Mouse (Mus musculus): ENCODE results near the gene Olfr288.

Olfr288 gene

GRCm38 (mm10) chr15:98195442-98195841 lies at the start of gene Olfr288:
Olfr288 (minus strand) TSS chr15:98195542.
- no peak for DNase-seq

DNA sequence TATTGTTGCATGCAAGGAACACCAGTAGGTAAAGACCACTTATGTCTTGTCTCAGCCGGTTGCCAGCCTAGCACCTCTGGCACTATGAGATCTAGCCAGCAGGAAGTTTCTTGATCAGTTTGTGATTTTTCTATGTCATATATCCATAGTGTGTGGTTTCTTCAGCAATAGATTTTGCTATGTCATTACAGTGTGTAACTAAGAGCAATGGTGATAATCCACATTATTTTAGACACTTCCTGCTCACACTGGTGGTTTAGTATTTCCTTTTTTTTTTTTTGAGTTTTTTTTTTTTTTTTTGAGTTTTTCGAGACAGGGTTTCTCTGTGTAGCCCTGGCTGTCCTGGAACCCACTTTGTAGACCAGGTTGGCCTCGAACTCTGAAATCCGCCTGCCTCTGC lies 40.1 kb upstream of the Olfr288 start:
- no peak for DNase-seq

- DNase-seq, result no peak
Observed at GRCm38 (mm10) chr15:98234350-98234749, 39.0 kb upstream of the Olfr288 start, which contains the start of gene Olfr286. Olfr286 (minus strand) TSS chr15:98234450.

DNA sequence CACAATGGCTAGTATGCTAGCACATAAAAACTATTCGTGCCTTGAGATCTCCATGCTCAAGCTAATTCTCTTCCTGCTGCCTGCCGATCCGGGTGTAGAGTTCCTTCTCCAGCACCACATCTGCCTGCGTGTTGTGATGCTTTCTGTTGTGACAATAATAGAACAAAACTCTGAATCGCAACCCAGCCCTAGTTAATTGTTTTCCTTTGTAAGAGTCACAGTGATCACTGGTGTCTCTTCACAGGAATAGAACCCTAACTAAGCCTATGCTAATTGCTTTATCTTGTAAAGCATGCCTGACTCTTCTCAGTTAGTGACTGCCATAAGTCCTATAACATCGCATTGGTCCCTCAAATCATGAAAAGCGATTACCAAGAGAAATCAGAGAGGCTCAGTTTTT lies 30.8 kb upstream of the Olfr288 start:
- no peak for DNase-seq

GRCm38 (mm10) chr15:98225610-98226009 lies 30.3 kb upstream of the Olfr288 start:
- no peak for DNase-seq

- DNase-seq, result no peak
Observed at GRCm38 (mm10) chr15:98222377-98222776, 27.0 kb upstream of the Olfr288 start.

GRCm38 (mm10) chr15:98220877-98221276 lies 25.5 kb upstream of the Olfr288 start, which contains the start of the genes Gm44579 and Olfr287:
Gm44579 (minus strand) TSS chr15:98220977.
Olfr287 (minus strand) TSS chr15:98221056.
- DNase-seq, result peak; percentile 9

DNA sequence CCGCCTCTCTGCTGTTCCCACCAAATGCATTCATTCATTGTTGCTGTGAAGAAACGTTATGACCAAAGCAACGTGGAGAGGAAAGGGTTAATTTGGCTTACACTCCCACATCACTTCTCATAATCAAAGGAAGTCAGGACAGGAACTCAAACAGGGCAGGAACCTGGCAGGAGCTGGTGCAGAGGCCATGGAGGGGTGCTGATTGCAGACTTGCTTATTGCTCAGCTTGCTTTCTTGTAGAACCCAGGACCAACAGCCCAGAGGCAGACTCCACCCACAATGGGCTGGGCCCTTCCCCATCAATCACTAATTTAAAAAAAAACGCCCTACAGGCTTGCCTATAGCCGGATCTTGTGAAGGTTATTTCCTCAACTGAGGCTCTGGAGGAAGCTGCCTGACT lies 18.8 kb upstream of the Olfr288 start:
- no peak for DNase-seq

DNA sequence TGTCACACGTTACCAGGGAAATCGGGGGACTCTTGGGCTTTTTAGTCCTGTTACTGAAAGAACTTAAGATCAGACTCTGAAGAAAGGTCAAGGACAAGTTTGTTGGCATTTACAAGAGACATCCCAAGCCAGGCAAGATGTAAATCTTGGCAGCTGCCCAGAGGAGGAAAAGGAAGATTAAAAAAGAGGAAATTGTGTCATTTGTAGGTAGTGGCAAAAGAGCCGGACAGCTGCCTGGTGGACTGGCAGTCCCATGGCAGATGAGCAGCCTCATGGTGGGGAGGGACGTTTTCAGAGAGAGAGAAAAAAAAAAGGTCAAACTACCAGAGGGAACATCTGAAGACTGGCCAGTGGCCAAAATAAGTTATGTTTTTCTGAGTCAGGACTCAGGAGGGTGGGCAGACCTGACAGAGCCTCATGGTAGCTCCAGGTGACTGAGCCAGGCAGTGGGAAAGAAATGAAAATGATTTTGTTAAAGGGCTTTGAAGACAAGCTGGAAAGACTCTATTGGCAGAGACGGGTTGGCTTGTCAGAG lies 18.1 kb upstream of the Olfr288 start:
- no peak for DNase-seq

DNA sequence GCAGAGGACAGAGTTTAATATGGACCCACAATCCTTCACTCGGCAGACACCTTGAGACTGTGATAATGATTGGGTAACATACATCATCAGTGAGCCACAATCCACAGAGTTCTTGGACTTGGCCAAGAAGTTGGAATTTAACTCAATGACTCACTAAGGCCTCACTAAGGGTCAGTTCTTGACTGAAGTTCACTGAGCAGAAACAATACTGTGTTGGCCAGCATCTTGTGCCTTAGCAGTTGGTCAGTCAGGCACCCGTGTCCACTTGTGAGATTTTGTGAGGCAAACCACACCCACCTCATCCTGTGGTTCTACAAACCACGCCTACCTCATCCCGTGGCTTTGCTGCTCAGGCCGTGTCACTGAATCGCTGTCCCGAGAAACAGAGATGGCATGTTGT lies 14.3 kb upstream of the Olfr288 start:
- no peak for DNase-seq

DNA sequence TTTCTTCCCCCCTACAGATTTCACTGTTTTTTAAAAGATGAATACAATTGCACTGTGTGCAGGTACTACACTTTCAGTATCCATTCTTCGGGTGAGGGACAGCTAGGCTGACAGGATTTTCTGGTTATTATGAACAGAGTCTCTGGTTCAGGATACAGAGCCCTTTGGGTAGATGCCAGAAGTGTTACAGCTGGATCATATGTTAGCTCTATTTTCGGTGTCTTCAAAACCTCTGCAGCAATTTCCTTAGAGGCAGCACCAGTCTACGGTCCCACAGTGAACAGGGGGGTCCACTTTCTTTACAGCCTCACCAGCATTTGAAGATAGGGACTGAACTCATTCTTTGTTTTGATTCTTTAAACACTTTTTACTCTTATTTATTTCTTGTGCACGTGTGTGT lies 10.9 kb downstream of the Olfr288 start:
- no peak for DNase-seq

DNA sequence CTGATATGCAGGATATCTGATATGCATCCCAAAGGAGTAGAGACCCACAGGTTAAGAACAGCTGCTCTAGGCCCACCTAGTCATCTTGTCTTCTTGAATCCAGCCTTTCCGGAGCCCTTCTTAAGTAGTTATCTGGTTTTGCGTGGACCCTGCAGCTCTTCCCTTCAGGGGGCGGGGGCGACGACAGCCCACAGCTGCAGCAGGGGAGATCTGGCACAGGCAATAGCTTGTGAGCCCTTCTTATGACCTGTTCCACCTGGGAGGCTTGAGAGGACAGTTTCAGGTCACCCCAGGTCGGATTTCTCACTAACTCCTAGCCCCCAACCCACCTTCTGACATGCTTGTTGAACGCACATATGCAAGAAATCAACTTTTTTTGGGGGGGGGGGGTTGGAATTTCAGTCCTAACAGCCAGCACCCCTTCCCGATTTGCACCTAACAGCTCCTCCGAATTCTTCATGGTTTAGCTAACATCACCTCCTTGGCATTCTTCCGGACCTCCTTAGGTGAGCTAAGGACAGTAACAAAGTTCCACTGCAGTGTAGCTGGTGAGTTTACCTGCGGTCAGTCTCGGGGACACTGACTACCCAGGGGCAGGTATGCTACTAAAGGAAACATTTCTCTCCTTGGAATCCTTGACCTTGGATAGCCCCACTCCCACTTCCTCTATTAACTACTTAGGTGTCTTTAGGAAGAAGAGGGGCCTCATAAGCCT lies 13.3 kb downstream of the Olfr288 start:
- no peak for DNase-seq

GRCm38 (mm10) chr15:98181132-98181711 lies 14.1 kb downstream of the Olfr288 start:
- DNase-seq, result peak; percentile 97

GRCm38 (mm10) chr15:98180567-98181131 lies 14.7 kb downstream of the Olfr288 start:
- DNase-seq, result no peak

- no peak for DNase-seq
Observed at GRCm38 (mm10) chr15:98177320-98177719, 18.0 kb downstream of the Olfr288 start.

DNA sequence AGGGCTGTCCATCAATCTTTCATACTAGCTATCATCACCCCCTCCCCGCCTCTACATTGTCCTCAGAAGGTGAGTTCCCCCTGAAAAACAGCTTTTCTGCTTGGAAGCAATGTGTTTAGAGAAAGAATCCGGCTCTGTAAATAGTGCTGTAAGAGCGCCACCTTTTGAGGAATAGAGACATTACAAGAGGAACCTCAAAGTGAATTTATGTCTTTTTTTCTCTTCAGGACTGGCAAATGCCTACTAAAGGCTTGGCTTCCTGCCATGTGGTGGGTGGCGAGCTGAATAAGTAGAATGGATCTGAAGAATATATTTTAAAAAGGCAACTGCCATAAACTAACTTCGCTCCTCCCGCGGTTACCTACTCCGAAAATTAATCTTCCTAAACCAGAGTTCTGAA lies 21.5 kb downstream of the Olfr288 start:
- peak; percentile 87 for DNase-seq

GRCm38 (mm10) chr15:98172113-98172512 lies 23.2 kb downstream of the Olfr288 start:
- no peak for DNase-seq

GRCm38 (mm10) chr15:98170917-98171316 lies 24.4 kb downstream of the Olfr288 start:
- DNase-seq, result no peak

GRCm38 (mm10) chr15:98170365-98170764 lies 25.0 kb downstream of the Olfr288 start:
- DNase-seq, result peak; percentile 82

DNA sequence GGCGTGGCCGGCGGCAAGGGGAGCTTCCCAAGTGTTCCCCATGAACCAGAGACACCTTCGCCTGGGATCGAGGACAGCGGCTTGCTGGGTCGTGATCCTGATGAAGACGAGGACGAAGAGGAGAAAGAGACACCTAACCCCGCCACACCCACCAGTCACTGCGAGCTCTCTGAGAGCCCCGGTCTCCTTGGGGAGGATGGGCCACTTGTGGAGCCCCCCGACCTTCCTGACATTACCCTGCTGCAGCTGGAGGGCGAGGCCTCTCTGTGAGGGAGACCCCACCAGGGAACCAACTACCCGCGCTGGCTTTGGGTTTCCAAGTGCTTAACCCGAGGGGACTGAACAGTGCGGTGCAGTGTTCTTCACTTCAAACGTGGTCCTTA lies 26.7 kb downstream of the Olfr288 start:
- DNase-seq, result no peak

DNA sequence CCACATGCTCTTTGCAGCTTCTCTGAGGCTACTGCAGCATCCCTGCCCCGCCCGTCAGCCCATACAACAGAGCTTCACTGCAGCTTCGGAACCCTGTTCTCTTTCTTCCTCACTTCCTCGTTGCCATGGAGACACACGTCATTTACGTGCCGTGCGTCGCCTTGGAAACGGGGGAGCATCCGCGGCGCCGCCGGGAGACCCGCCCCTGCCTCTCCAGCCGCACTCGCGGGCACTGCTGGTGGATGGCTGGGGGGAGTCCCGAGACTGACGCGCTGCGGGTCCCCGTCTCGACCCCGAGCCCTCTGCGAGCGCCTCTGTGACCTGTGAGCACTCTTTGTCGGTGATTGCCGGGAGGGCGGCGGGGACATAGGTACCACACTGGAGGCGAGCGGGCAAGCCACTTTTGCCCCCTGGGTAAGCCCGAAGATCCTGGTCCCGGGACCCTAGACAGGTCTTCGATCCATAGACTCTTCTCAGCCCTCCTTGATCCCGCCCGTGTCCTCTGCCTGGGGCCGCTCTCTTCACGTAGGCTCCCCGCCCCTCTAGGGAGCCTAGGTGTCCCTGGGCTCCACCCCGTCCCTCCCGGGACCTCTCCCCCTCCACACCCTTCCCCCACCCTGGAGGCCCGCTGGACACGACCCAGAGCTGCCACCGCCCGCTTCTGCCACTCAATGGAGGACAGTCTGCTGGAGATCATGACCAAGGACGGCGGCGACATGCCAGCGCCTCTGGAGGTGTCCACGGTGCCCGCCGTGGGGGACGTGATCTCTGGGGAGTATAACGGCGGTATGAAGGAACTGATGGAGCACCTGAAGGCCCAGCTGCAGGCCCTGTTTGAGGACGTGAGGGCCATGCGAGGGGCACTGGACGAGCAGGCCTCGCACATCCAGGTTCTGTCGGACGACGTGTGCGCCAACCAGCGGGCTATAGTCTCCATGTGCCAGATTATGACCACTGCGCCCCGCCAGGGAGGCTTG lies 27.4 kb downstream of the Olfr288 start:
- peak; percentile 95 for DNase-seq

GRCm38 (mm10) chr15:98166963-98167644 lies 28.2 kb downstream of the Olfr288 start, which contains the start of gene Ccdc184:
Ccdc184 (plus strand) TSS chr15:98167158.
- peak; percentile 24 for DNase-seq

Data from right cerebral cortex, adult 18-20 months (tissue).